Mouse (Mus musculus) neural tube, embryonic 11.5 days (tissue): ENCODE measurements around the gene Zmynd15. TPM values are rescaled to one million over a fixed set of nuclear protein-coding genes. Genes with fewer than 3 reads are reported as not detected.
"Not testable (repeated sequence)": the region's sequence is repeated elsewhere in the genome, so short reads cannot be mapped to it uniquely, and the experiment has no call there.

Experiments used
- ATAC-seq: fragments of 200-750 bp; cut with Nextera tagmentation; 2 replicates; pipeline ENCODE4 v1.8.0; 2017; ENCODE audit warnings: moderate number of reproducible peaks, mild to moderate bottlenecking, moderate TSS enrichment, moderate library complexity; ENCODE audit not compliant: insufficient read depth, low FRiP score, low TSS enrichment
- DNase-seq: peaks from one replicate; pipeline ENCODE4 v3.0.0-alpha.2; 2015; ENCODE audit warnings: low spot score
- H3K27ac ChIP-seq: fragments of 300-500 bp; sonication (generic); 2 replicates; pipeline ENCODE4 v1.5.1; 2014; ENCODE audit warnings: low read depth, mild to moderate bottlenecking, low read length
- H3K27me3 ChIP-seq: fragments of 300-500 bp; sonication (generic); 2 replicates; pipeline ENCODE4 v1.6.1; 2014; ENCODE audit warnings: mild to moderate bottlenecking, low read length, mixed read lengths; ENCODE audit not compliant: control insufficient read depth, insufficient read depth
- H3K36me3 ChIP-seq: fragments of 300-500 bp; sonication (generic); 2 replicates; pipeline ENCODE4 v1.6.1; 2014; ENCODE audit warnings: mild to moderate bottlenecking, low read length, moderate library complexity, mixed read lengths; ENCODE audit not compliant: control insufficient read depth, insufficient read depth
- H3K4me1 ChIP-seq: fragments of 300-500 bp; sonication (generic); 2 replicates; pipeline ENCODE4 v1.6.1; 2014; ENCODE audit warnings: low read length, mixed read lengths; ENCODE audit not compliant: control insufficient read depth, insufficient read depth
- H3K4me2 ChIP-seq: fragments of 300-500 bp; sonication (generic); 2 replicates; pipeline ENCODE4 v1.6.1; 2014; ENCODE audit warnings: low read depth, mild to moderate bottlenecking, moderate library complexity
- H3K4me3 ChIP-seq: fragments of 300-500 bp; sonication (generic); 2 replicates; pipeline ENCODE4 v1.5.1; 2014; ENCODE audit warnings: low read depth, low read length
- H3K9ac ChIP-seq: fragments of 300-500 bp; sonication (generic); 2 replicates; pipeline ENCODE4 v1.6.1; 2014; ENCODE audit warnings: mild to moderate bottlenecking, low read length
- H3K9me3 ChIP-seq: fragments of 300-500 bp; sonication (generic); 2 replicates; pipeline ENCODE4 v1.6.1; 2016; ENCODE audit warnings: low read length; ENCODE audit not compliant: control insufficient read depth
- WGBS: fragments of 180-500 bp; shearing (Covaris S2); extraction: QIAGEN DNeasy Blood & Tissue Kit; methylation state at CpG from one replicate; pipeline ENCODE4 v1.1.7; 2014; 5-methylcytosine and 5-hydroxymethylcytosine counted together
- polyA plus RNA-seq: library from polyadenylated mRNA; unstranded; fragments of >200 nt; fragmentation: Nextera tagmentation; extraction: Ambion mirVana; gene quantifications from 2 replicates; pipeline ENCODE4 v1.2.1, GENCODE M21; 2014

Zmynd15 gene
- polyA plus RNA-seq = 0.19 TPM in 1 of 2 replicates, not detected in the other

- Histone ChIP-seq H3K4me2 (peak within 1 kb of the TSS; percentile 67), H3K36me3 (no peaks in the 10 kb centered on the region), H3K27ac (no peak within 1 kb of the TSS), H3K27me3 (peaks cover 23% of the 10 kb centered on the region), H3K4me3 (peak within 1 kb of the TSS; percentile 40), H3K9ac (peak within 1 kb of the TSS; percentile 50), H3K9me3 (no peaks in the 10 kb centered on the region), H3K4me1 (no peaks in the 10 kb centered on the region)
- WGBS = 20% methylated on average over 31 of the region's 32 CpGs
- ATAC-seq = no peak
- DNase-seq = peak; percentile 20
Observed at GRCm38 (mm10) chr11:70458688-70459600, at the start of gene Zmynd15. Zmynd15 (plus strand) TSS chr11:70459433.

GRCm38 (mm10) chr11:70409594-70410296 is 49.5 kb upstream of the Zmynd15 start, which contains the start of gene Pelp1:
Pelp1 (minus strand) TSS chr11:70410031.
- peak within 1 kb of the TSS; percentile 100 for H3K4me3 ChIP-seq
- no peaks in the 10 kb centered on the region for H3K27me3 ChIP-seq
- H3K27ac ChIP-seq = 0 out of 2 replicates have a peak within 1 kb of the TSS, but pooled peaks have one; percentile 29
- no peaks in the 10 kb centered on the region; the same call in 1 of the 2 replicates for H3K36me3 ChIP-seq
- H3K9me3 ChIP-seq = no peaks in the 10 kb centered on the region
- H3K4me2 ChIP-seq = peak within 1 kb of the TSS; percentile 76
- ATAC-seq (peak; percentile 96), DNase-seq (peak; percentile 98)
- peak within 1 kb of the TSS; percentile 95 for H3K9ac ChIP-seq
- under 1% methylated on average over 59 of the region's 59 CpGs for WGBS
- H3K4me1 ChIP-seq = peaks cover 7% of the 10 kb centered on the region; the same call in 1 of the 2 replicates

- H3K9me3 ChIP-seq = no peaks in the 10 kb centered on the region
- H3K36me3 ChIP-seq = no peaks in the 10 kb centered on the region; the same call in 1 of the 2 replicates
- WGBS = 61% methylated on average over 6 of the region's 6 CpGs
- ATAC-seq (peak; percentile 65), DNase-seq (no peak)
- H3K4me2 ChIP-seq = peak overlapping the region; percentile 76
- H3K9ac ChIP-seq = peak overlapping the region; percentile 95; the same call in 1 of the 2 replicates
- H3K4me3 ChIP-seq = peak overlapping the region; percentile 100
- 0 out of 2 replicates have a peak overlapping the region, but pooled peaks have one; percentile 29 for H3K27ac ChIP-seq
- H3K4me1 ChIP-seq = peaks cover 7% of the 10 kb centered on the region; the same call in 1 of the 2 replicates
- H3K27me3 ChIP-seq = no peaks in the 10 kb centered on the region
Observed at GRCm38 (mm10) chr11:70410297-70410643, 49.0 kb upstream of the Zmynd15 start.

- no peak overlapping the region for H3K27ac ChIP-seq
- H3K4me3 ChIP-seq = no peak overlapping the region
- no peaks in the 10 kb centered on the region for H3K9me3 ChIP-seq
- no peak for ATAC-seq
- no peaks in the 10 kb centered on the region for H3K36me3 ChIP-seq
- no peak for DNase-seq
- 76% methylated on average over 5 of the region's 5 CpGs for WGBS
- no peak overlapping the region for H3K4me2 ChIP-seq
- H3K4me1 ChIP-seq = peaks cover 7% of the 10 kb centered on the region; the same call in 1 of the 2 replicates
- no peak overlapping the region for H3K9ac ChIP-seq
- no peaks in the 10 kb centered on the region for H3K27me3 ChIP-seq
Observed at GRCm38 (mm10) chr11:70412591-70412990, 46.6 kb upstream of the Zmynd15 start.

GRCm38 (mm10) chr11:70413961-70414360 is 45.3 kb upstream of the Zmynd15 start:
- Histone ChIP-seq H3K4me3 (no peak overlapping the region), H3K36me3 (no peaks in the 10 kb centered on the region), H3K4me1 (peaks cover 4% of the 10 kb centered on the region; the same call in 1 of the 2 replicates), H3K4me2 (no peak overlapping the region), H3K9me3 (no peaks in the 10 kb centered on the region), H3K27ac (no peak overlapping the region), H3K9ac (no peak overlapping the region), H3K27me3 (no peaks in the 10 kb centered on the region)
- WGBS = 19% methylated on average over 3 of the region's 3 CpGs
- ATAC-seq (no peak), DNase-seq (peak; percentile 67)

- DNase-seq (no peak), ATAC-seq (no peak)
- no peaks in the 10 kb centered on the region for H3K4me1 ChIP-seq
- H3K9ac ChIP-seq = no peak overlapping the region
- H3K9me3 ChIP-seq = no peaks in the 10 kb centered on the region
- H3K27ac ChIP-seq = no peak overlapping the region
- H3K36me3 ChIP-seq = no peaks in the 10 kb centered on the region
- H3K4me2 ChIP-seq = no peak overlapping the region
- no peaks in the 10 kb centered on the region for H3K27me3 ChIP-seq
- no peak overlapping the region for H3K4me3 ChIP-seq
- WGBS = 73% methylated on average over 4 of the region's 4 CpGs
Observed at GRCm38 (mm10) chr11:70418199-70418598, 41.0 kb upstream of the Zmynd15 start.

DNA sequence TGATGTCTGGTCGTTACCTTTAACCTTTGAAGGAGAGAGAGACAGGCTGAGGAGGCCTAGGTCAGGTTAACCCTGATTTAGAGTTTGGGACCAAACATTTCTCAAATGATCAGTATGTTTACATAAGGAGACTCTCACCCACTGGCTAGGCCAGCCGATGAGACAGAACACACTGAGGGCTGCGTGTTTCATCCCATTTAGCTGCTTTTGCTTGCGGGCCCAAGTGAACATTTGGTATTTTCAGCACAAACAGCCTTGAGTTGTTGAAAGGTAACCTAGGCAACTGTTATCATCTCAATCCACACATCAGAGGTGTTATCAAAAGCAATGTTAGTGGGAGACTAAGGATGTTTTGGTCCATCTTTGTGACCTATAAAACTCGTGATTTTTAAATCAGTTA is 39.7 kb upstream of the Zmynd15 start:
- no peaks in the 10 kb centered on the region for H3K9me3 ChIP-seq
- H3K9ac ChIP-seq = no peak overlapping the region
- WGBS = 75% methylated on average over 5 of the region's 5 CpGs

DNA sequence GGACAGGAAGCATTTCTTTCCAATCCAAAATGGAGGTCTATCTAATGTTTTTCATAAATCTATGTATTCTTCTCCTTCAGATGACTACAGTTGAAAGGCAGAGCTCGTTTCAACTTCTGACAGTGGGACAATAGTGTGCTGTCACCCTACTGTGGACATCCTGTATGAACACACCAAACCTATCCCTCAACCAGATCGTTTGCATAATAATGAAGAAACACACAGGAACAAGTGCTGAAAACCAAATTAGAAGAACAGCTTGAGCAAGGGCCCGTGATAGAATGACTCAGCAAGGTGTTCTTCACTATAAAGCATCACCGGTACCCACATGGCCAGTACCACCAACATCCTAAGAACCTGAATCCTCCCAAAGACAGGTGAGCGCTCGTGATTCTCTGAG is 32.6 kb upstream of the Zmynd15 start:
- ATAC-seq, H3K4me2 ChIP-seq, H3K9me3 ChIP-seq, H3K27me3 ChIP-seq, DNase-seq, H3K4me3 ChIP-seq, H3K4me1 ChIP-seq, H3K9ac ChIP-seq, H3K27ac ChIP-seq, H3K36me3 ChIP-seq: not testable (repeated sequence)
- WGBS = 73% methylated on average over 6 of the region's 6 CpGs

More for the DNA sequence above, 39.7 kb upstream of the Zmynd15 start:
- Histone ChIP-seq H3K27ac (no peak overlapping the region), H3K27me3 (no peaks in the 10 kb centered on the region), H3K36me3 (no peaks in the 10 kb centered on the region), H3K4me1 (no peaks in the 10 kb centered on the region), H3K4me2 (no peak overlapping the region), H3K4me3 (no peak overlapping the region)
- ATAC-seq (no peak), DNase-seq (no peak)
